Mouse (Mus musculus) layer of hippocampus, postnatal 25 days (tissue): ENCODE measurements around the gene Hist1h3f. TPM values are rescaled to one million over a fixed set of nuclear protein-coding genes. Genes with fewer than 3 reads are reported as not detected.
A peak's percentile ranks its signal among the peaks of the same experiment; 100 is the strongest.
"Not testable (repeated sequence)": the region's sequence is repeated elsewhere in the genome, so short reads cannot be mapped to it uniquely, and the experiment has no call there.

Experiments used
- DNase-seq, 2 experiments: peaks; one replicate each; pipeline ENCODE4 v3.0.0; 2022; ENCODE audit warnings: mixed read lengths in 2 of 2, low spot score in 1 of 2; ENCODE audit errors: extremely low spot score in 1 of 2
- microRNA-seq, 2 experiments: library from miRNA; unstranded; fragments of <30 nt; microRNA quantifications; one replicate each; pipeline ENCODE4 v1.2.0; 2021
- total RNA-seq, 2 experiments: library from RNA; stranded (reverse); gene quantifications; 2 replicates each; pipeline ENCODE4 v1.2.3; 2021

Gene Hist1h3f
- total RNA-seq, 2 experiments from 2014 or later = 15.7 to 16.5 TPM

GRCm38 (mm10) chr13:23577835-23578234 lies 34.0 kb downstream of the Hist1h3f start:
- no peak for DNase-seq

GRCm38 (mm10) chr13:23581408-23582218 lies 37.8 kb downstream of the Hist1h3f start, which contains the start of gene Hist1h4d:
TSS of gene Hist1h4d (plus strand) at chr13:23581598.
- DNase-seq = peak; percentile 93 to 97

GRCm38 (mm10) chr13:23582219-23583056 lies 38.6 kb downstream of the Hist1h3f start:
- DNase-seq = no peak

DNA sequence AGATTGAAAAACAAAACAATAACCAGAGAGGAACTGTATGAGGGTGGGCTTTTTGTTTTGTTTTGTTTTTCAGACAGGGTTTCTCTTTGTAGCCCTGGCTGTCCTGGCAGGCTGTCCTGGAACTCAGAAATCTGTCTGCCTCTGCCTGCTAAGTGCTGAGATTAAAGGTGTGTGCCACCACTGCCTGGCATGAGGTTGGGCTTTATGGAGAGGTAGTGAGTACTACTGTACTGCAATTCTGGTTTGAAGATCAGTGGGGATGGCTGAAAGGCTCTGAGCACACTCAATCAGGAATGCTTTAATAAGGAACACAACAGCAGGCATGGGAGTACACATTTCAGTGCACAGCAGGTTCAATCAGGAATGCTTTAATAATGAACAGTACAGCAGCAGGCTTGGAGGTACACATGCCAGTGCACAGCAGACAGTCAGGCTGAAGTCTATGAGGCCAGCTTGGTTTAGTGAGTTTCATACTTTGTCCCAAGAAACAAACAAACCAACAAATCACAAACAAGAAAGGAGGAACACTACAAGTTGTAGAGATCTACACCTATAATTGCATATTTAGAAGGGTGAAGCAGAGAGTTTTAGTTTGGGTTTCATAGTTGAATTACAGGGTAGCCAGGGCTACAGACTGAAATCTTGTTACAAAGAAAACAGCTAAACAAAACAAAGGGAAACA lies 39.7 kb downstream of the Hist1h3f start:
- DNase-seq = no peak

GRCm38 (mm10) chr13:23584331-23584730 lies 40.5 kb downstream of the Hist1h3f start:
- no peak for DNase-seq

DNA sequence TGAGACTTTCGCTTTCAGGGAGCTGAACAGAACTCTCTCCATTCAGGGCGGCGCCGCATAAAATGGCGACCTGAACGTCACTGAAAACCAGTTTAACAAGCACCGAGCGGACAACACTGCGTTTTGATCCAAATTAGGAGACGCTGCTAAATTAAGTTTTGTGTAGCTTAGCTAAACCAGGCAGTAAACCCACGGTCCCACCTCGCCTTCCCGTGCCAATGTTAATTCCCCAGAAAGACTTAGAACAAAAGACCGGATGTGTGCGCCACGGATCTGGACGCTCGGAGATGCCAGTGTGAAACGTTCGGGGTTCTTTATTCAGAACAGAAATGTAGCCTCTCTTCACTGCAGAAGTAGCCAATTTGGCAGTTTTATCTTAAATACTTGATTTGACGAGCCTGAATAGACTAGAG lies 41.2 kb downstream of the Hist1h3f start:
- peak; percentile 54 to 57 for DNase-seq

DNA sequence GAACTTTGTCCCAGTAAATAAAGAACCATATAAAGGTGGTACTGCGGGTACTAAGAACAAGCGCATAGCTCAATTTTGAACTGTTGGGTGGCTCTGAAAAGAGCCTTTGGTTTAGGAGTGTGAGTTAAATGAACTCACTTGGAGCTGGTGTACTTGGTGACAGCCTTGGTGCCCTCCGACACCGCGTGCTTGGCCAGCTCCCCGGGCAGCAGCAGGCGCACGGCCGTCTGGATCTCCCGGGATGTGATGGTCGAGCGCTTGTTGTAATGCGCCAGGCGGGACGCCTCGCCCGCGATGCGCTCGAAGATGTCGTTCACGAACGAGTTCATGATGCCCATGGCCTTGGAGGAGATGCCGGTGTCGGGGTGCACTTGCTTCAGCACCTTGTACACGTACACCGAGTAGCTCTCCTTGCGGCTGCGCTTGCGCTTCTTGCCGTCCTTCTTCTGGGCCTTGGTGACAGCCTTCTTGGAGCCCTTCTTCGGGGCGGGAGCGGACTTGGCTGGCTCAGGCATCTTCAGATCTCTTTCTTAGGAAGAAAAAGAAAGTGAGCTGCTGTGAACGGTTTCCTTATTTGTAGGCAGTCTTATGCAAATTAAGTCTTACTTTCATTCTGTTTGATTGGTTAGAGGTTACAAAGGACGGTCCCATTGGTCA lies 41.7 kb downstream of the Hist1h3f start:
- DNase-seq = peak; percentile 39 to 42

- DNase-seq = no peak
Measured at GRCm38 (mm10) chr13:23586099-23586939, 42.5 kb downstream of the Hist1h3f start.

GRCm38 (mm10) chr13:23586940-23587225 lies 43.0 kb downstream of the Hist1h3f start:
- no peak for DNase-seq

DNA sequence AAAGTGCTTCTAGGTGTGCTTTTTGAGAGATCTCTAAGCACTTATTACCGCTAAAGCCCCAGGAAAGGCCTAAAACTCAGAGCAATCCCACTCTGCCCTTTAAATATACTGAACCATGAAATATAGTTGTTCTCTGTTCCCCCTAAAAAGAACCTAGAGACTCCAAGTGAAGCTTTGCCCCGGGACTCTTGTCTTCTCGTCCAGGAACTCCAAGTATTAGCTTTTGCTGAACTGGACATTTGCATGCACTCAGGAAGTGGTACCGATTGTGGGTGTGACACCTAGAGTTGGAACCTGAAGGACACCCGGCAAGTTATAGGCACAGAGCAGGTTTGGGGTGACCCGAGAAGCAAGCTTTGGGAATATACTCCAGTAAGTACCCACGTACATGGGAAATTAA lies 47.4 kb downstream of the Hist1h3f start:
- no peak for DNase-seq

DNA sequence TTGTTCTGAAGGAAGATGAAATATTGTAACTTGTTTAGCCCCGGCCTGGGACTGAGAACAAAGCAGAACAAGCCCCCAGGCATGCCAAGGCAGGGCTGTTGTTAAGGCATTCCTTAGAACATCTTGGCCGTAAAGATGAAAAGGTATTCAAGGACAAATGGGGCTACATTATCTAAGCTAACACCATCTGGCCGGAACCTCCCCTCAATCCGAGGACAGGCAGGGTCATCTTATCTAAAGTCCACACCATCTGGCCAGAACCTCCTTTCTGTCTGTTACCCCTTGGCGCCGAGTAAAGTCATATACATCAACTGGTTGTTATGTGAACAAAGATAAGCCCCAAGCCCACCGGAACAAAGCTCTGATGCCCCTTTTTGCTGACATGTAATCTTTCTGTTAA lies 48.0 kb downstream of the Hist1h3f start:
- not testable (repeated sequence) for DNase-seq

DNA sequence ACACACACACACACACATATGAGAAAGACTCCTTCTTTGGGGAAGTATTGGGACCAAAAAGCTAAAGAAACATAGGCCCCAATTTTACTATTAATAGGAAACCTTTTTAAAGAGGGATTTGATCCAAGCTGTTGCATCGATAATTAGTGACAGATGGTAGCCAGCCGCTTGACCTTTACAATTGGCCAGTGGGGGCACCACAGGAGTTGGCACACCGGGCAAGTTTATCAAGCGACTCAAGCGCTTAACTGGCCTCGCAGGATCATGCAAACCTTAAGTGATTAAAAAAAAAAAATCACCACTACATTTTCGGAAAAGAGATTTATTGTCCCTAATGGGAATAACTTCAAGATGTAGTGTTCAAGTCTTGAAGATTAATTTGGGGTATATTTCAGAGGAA lies 48.8 kb downstream of the Hist1h3f start:
- DNase-seq = no peak

DNA sequence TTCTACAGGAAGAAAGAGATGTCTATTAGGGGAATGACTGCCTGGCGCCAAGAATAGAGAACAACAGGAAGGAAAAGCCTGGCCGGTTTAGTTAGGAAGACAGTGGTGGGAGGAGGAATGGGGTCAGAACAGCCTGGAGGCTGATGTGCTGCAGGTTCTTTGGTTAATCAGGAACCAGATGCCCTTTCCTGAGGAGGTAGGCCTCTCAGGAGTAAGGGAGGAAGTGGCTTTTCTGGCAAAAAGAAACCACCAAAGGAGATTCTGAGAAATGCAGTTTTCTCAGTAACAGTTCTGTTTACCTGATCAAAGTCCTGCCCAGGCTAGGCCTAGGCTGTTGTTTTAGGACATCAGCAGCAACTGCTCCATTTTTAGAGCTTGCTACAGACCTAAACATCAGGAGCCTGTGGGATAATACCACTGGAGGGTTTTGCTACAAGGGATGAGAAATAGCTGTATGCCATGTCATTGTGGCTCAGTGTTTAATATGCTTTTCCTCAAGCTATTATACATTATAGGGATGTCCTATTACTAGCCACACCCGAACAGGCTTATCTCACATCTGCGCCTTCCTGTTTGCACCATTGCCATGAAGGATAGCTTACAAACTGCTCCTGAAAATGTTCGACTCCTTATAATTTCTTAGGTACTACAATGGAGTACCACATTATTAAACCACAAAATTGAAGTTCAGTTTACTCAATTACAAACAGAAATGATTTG lies 49.4 kb downstream of the Hist1h3f start:
- no peak for DNase-seq

Small RNAs within 50 kb of the gene (microRNA-seq; reads per million reads assigned to microRNA genes)
- gene Gm44297 = 0 reads per million in 2 experiments
- 0 reads per million in 2 experiments for gene Gm44359
- gene Gm44394 = 0 reads per million in 2 experiments
- gene n-TStga1 = 0 to 0.18 reads per million in 2 experiments

Other genes with a start within 250 kb of the Hist1h3f start
- 10 to 100 TPM; 34.3 to 40.0 TPM for gene Zfp322a, start 174.8 kb upstream of the Hist1h3f start, total RNA-seq
- 1 to 10 TPM; 8.5 to 8.9 TPM for gene Abt1, start 120.2 kb upstream of the Hist1h3f start, total RNA-seq
- gene Btn1a1, start 78.2 kb upstream of the Hist1h3f start, total RNA-seq = not detected
- gene Btn2a2, start 55.2 kb upstream of the Hist1h3f start, total RNA-seq = under 1 TPM; 0.59 to 0.66 TPM
- 100 to 1,000 TPM; 289 to 367 TPM for gene Hist1h4h, start 13.0 kb upstream of the Hist1h3f start, total RNA-seq
- 10 to 100 TPM in 1 of 2 experiments, 1 to 10 TPM in 1; 7.8 to 12.2 TPM for gene Hist1h2af, start 10.1 kb upstream of the Hist1h3f start, total RNA-seq
- 1 to 10 TPM; 3.6 to 5.7 TPM for gene Hist1h3g, start 8.6 kb upstream of the Hist1h3f start, total RNA-seq
- gene Hist1h2bh, start 660 bp upstream of the Hist1h3f start, total RNA-seq = 1 to 10 TPM in 1 of 2 experiments, under 1 TPM in 1; 0.94 to 1.1 TPM
- gene Hist1h4f, start 7.6 kb downstream of the Hist1h3f start, total RNA-seq = 100 to 1,000 TPM; 127 to 164 TPM
- gene Hist1h1d, start 9.2 kb downstream of the Hist1h3f start, total RNA-seq = 1 to 10 TPM; 4.7 to 4.8 TPM
- gene Hist1h3e, start 18.3 kb downstream of the Hist1h3f start, total RNA-seq = 10 to 100 TPM; 47.8 to 50.0 TPM
- gene Hist1h2ae, start 27.2 kb downstream of the Hist1h3f start, total RNA-seq = 1 to 10 TPM; 4.6 to 7.9 TPM
- gene Hist1h2bg, start 27.3 kb downstream of the Hist1h3f start, total RNA-seq = 10 to 100 TPM; 79.1 to 83.5 TPM
- 10 to 100 TPM; 26.4 to 30.6 TPM for gene Hist1h2bf, start 30.1 kb downstream of the Hist1h3f start, total RNA-seq
- gene Hist1h2ad, start 30.3 kb downstream of the Hist1h3f start, total RNA-seq = 10 to 100 TPM in 1 of 2 experiments, 1 to 10 TPM in 1; 7.1 to 11.6 TPM
- 10 to 100 TPM; 10.0 to 14.4 TPM for gene Hist1h3d, start 31.7 kb downstream of the Hist1h3f start, total RNA-seq
- 100 to 1,000 TPM; 129 to 153 TPM for gene Hist1h4d, start 37.5 kb downstream of the Hist1h3f start, total RNA-seq
- 1 to 10 TPM; 7.1 to 8.3 TPM for gene Hist1h2be, start 77.1 kb downstream of the Hist1h3f start, total RNA-seq
- 10 to 100 TPM; 45.8 to 59.4 TPM for gene Hist1h1e, start 78.5 kb downstream of the Hist1h3f start, total RNA-seq
- 1 to 10 TPM; 3.1 to 3.3 TPM for gene Hist1h2ac, start 139.9 kb downstream of the Hist1h3f start, total RNA-seq
- 10 to 100 TPM; 50.7 to 51.1 TPM for gene Hist1h2bc, start 140.1 kb downstream of the Hist1h3f start, total RNA-seq
- gene Hist1h1t, start 151.8 kb downstream of the Hist1h3f start, total RNA-seq = not detected
- 100 to 1,000 TPM in 1 of 2 experiments, 10 to 100 TPM in 1; 92.2 to 102 TPM for gene Hist1h4c, start 154.4 kb downstream of the Hist1h3f start, total RNA-seq
- gene Hfe, start 166.8 kb downstream of the Hist1h3f start, total RNA-seq = 1 to 10 TPM; 3.5 to 3.6 TPM
- gene Hist1h1c, start 194.8 kb downstream of the Hist1h3f start, total RNA-seq = 10 to 100 TPM; 53.2 to 69.4 TPM
- gene Hist1h3c, start 201.6 kb downstream of the Hist1h3f start, total RNA-seq = 1 to 10 TPM; 4.6 to 6.0 TPM
- 10 to 100 TPM; 20.1 to 33.5 TPM for gene Hist1h2bb, start 202.7 kb downstream of the Hist1h3f start, total RNA-seq
- 10 to 100 TPM; 24.8 to 42.0 TPM for gene Hist1h2ab, start 207.1 kb downstream of the Hist1h3f start, total RNA-seq
- 10 to 100 TPM; 12.3 to 22.8 TPM for gene Hist1h3b, start 208.2 kb downstream of the Hist1h3f start, total RNA-seq
- 10 to 100 TPM; 71.8 to 80.9 TPM for gene Hist1h4b, start 213.0 kb downstream of the Hist1h3f start, total RNA-seq
- gene Hist1h4a, start 217.2 kb downstream of the Hist1h3f start, total RNA-seq = 10 to 100 TPM; 42.9 to 58.9 TPM
- 10 to 100 TPM; 30.8 to 53.8 TPM for gene Hist1h3a, start 218.3 kb downstream of the Hist1h3f start, total RNA-seq
- gene Hist1h1a, start 219.6 kb downstream of the Hist1h3f start, total RNA-seq = 10 to 100 TPM; 15.6 to 24.5 TPM
- not detected for gene Trim38, start 225.9 kb downstream of the Hist1h3f start, total RNA-seq